Mouse (Mus musculus): ENCODE results near the gene Zdhhc7. TPM values are rescaled to one million over a fixed set of nuclear protein-coding genes. Genes with fewer than 3 reads are reported as not detected.

The Zdhhc7 gene
- polyA plus RNA-seq, 1 experiment from 2014 or later, result 16.3 TPM

DNA sequence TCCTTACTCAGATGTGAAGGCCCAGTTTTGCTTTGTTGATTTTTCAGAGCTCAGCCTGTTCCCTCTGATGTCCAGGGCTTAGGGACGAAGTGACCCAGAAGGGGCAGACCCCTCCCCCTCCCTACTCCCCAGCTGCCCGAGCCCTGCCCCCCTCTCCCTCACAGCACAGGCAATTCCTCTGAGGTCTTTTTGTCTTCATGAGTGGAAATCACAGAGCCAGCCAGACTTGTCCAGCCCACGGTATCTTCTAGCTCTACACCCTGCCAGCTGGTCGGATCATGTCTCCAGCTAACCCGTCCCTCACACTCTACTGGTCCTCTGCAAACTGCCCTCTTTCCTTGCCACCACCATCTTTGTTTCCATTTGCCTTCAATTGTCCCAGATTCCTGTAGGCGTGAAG, 66.8 kb downstream of the Zdhhc7 start:
- WGBS (ENCODE audit: insufficient replicate concordance), result 62% methylated on average over 6 of the region's 6 CpGs
- no peak for ATAC-seq (ENCODE audit: low read depth)
- Histone ChIP-seq H3K27me3 (0 out of 2 replicates have a peak, but pooled peaks cover 4% of the 10 kb centered on the region), H3K4me1 (replicated peaks) (0 out of 2 replicates have a peak, but pooled peaks cover 5% of the 10 kb centered on the region), H3K9ac (no peak overlapping the region), H3K4me2 (no peak overlapping the region), H3K36me3 (no peaks in the 10 kb centered on the region), H3K27ac (no peak overlapping the region), H3K9me3 (replicated peaks) (no peaks in the 10 kb centered on the region), H3K4me3 (replicated peaks) (no peak overlapping the region)
- no peak for DNase-seq

DNA sequence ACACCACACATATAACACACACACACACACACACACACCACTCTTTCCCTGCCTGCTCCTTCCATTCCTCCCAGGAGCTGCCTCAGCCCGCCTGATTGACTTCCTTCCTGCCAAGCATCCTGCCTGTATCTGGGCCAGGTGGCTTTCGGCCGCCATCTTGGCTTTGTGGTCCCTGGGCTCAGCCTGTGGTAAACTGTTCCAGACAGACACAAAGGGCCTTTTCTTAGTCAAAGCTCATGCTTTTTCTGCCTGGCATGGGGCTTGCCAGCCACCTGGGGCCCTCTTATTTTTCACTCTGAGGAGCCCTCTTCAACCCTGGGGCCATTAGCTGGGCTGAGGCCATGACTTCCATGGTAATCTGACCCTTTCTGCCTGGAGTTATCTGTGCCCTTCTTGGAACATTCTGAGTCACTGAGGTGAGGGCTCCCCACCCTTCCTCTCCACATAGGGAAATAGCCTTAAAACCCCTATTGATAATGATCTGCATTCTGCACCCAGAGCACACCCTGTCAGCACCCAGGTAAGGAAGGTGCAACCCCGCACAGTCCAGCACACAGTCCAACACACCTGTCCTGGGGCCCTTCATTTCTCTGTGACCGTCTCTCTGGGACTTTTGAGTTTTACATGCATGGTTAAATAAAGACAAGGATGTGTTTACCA, 68.6 kb downstream of the Zdhhc7 start:
- H3K4me1 ChIP-seq (replicated peaks), result 0 out of 2 replicates have a peak, but pooled peaks cover 5% of the 10 kb centered on the region
- no peaks in the 10 kb centered on the region for H3K36me3 ChIP-seq
- 73% methylated on average over 5 of the region's 5 CpGs for WGBS (ENCODE audit: insufficient replicate concordance)
- no peak overlapping the region for H3K9ac ChIP-seq
- no peaks in the 10 kb centered on the region for H3K9me3 ChIP-seq (replicated peaks)
- H3K27ac ChIP-seq, result no peak overlapping the region
- H3K4me2 ChIP-seq, result no peak overlapping the region
- H3K4me3 ChIP-seq (replicated peaks), result no peak overlapping the region
- no peak for DNase-seq
- H3K27me3 ChIP-seq, result 0 out of 2 replicates have a peak, but pooled peaks cover 4% of the 10 kb centered on the region
- ATAC-seq (ENCODE audit: low read depth), result no peak

Other genes with a start within 250 kb of the Zdhhc7 start
- 4.9 and 5.1 TPM in 2 replicates for gene Klhl36, start 239.2 kb downstream of the Zdhhc7 start, polyA plus RNA-seq (2015; fragmentation: Nextera tagmentation; extraction: Ambion mirVana)
- 93.8 and 106 TPM in 2 replicates for gene Usp10, start 191.1 kb downstream of the Zdhhc7 start, polyA plus RNA-seq (2015; fragmentation: Nextera tagmentation; extraction: Ambion mirVana)
- gene Gm20388, start 190.6 kb downstream of the Zdhhc7 start, polyA plus RNA-seq (2015; fragmentation: Nextera tagmentation; extraction: Ambion mirVana), result not detected in 2 replicates
- 0.74 and 0.80 TPM in 2 replicates for gene Crispld2, start 109.0 kb downstream of the Zdhhc7 start, polyA plus RNA-seq (2015; fragmentation: Nextera tagmentation; extraction: Ambion mirVana)
- 1.7 and 1.8 TPM in 2 replicates for gene 6430548M08Rik, start 12.7 kb upstream of the Zdhhc7 start, polyA plus RNA-seq (2015; fragmentation: Nextera tagmentation; extraction: Ambion mirVana)
- gene Fam92b, start 76.0 kb upstream of the Zdhhc7 start, polyA plus RNA-seq (2015; fragmentation: Nextera tagmentation; extraction: Ambion mirVana), result not detected in 2 replicates
- 8.3 and 9.6 TPM in 2 replicates for gene Gse1, start 127.0 kb upstream of the Zdhhc7 start, polyA plus RNA-seq (2015; fragmentation: Nextera tagmentation; extraction: Ambion mirVana)

Data from liver, embryonic 13.5 days (tissue).